ENCODE assay signal across 22 mouse cellular contexts in the genomic region with DNA sequence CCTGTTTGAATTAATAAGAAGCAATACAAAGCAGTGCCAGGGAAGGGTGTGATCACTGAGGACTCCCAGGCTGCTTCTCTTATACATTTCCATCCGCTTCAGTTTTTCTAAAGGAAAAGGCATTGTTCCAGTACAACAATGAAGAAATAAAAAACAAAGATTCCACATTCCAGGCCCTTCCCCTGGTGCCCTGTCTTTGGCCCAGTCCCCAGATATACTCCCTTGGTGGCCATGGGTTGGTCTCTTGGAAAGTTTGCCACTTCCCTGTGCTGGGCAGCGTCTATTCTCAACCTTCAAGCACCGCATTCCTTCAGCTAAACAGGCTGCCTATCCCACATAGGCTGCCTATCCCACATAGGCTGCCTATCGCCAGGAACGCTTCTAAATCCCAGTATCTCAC. TPM values are rescaled to one million over a fixed set of nuclear protein-coding genes. Genes with fewer than 3 reads are reported as not detected.
DNase-seq lines count a peak whose midpoint lies in the region; ATAC-seq and TF ChIP-seq lines count a peak whose summit lies in the region.
"Had no signal": no experiment of that assay in that cellular context is flagged by ENCODE, and none has a peak within 500 bp of the region (broad histone marks: within the 10 kb centered on the region; RNA-seq: fewer than 3 reads in every experiment).

No protein-coding gene starts in this region.

- H3K4me2 ChIP-seq in heart, postnatal 0 days (ENCODE audit: low read depth, low read length): no peak overlapping the region
- no peak overlapping the region for H3K4me2 ChIP-seq in embryonic facial prominence, embryonic 14.5 days (ENCODE audit: low read depth, low read length)
- no peak overlapping the region for H3K4me2 ChIP-seq in forebrain, embryonic 16.5 days (ENCODE audit: low read length)
- H3K4me2 ChIP-seq: embryonic facial prominence, embryonic 12.5 days; heart, embryonic 12.5 days; hindbrain, embryonic 13.5 days; intestine, embryonic 15.5 days had no signal

- DNase-seq in adrenal gland, postnatal 14 days: peak; percentile 41
- DNase-seq in adrenal gland, adult 8-10 months: no peak
- no peak for DNase-seq in heart, postnatal 0 days (ENCODE audit: low spot score)
- no peak for DNase-seq in heart, adult 2 months
- peak; percentile 37 for DNase-seq in Muller cell, postnatal 12 days (ENCODE audit: inconsistent ontology term)
- no peak for DNase-seq in embryonic facial prominence, embryonic 14.5 days (ENCODE audit: low spot score)
- DNase-seq: adrenal gland, adult 2 months; cerebellum, adult 2 months; cerebellum, postnatal 10 days; gastrocnemius, postnatal 10 days; heart, postnatal 10 days; kidney, adult 18-20 months had no signal

- no peak overlapping the region for H3K4me3 ChIP-seq in heart, postnatal 0 days (ENCODE audit: low read depth, low read length)
- no peak overlapping the region for H3K4me3 ChIP-seq in heart, adult 2 months
- H3K4me3 ChIP-seq in embryonic facial prominence, embryonic 14.5 days (ENCODE audit: low read depth, low read length): no peak overlapping the region
- H3K4me3 ChIP-seq in forebrain, embryonic 16.5 days (replicated peaks; ENCODE audit: low read length): no peak overlapping the region
- H3K4me3 ChIP-seq: embryonic facial prominence, embryonic 12.5 days; erythroblast, embryonic 14.5 days; forebrain, embryonic 10.5 days; heart, embryonic 12.5 days; hindbrain, embryonic 13.5 days; intestine, embryonic 15.5 days had no signal

- H3K27ac ChIP-seq in heart, postnatal 0 days (ENCODE audit: low read depth): 0 out of 2 replicates have a peak overlapping the region, but pooled peaks have one; percentile 43
- no peak overlapping the region for H3K27ac ChIP-seq in heart, adult 2 months
- H3K27ac ChIP-seq in embryonic facial prominence, embryonic 14.5 days (replicated peaks; ENCODE audit: low read depth, low read length): 0 out of 2 replicates have a peak overlapping the region, but pooled peaks have one; percentile 21
- no peak overlapping the region for H3K27ac ChIP-seq in forebrain, embryonic 16.5 days (ENCODE audit: low read length)
- H3K27ac ChIP-seq: embryonic facial prominence, embryonic 12.5 days; forebrain, embryonic 10.5 days; hindbrain, embryonic 13.5 days; intestine, embryonic 15.5 days had no signal

- no peak; the same call in 1 of the 2 replicates for ATAC-seq in heart, postnatal 0 days (ENCODE audit: insufficient read depth, low read depth)
- no peak for ATAC-seq in embryonic facial prominence, embryonic 14.5 days (ENCODE audit: low read depth)
- ATAC-seq in forebrain, embryonic 16.5 days: no peak
- ATAC-seq: activated CD4-positive, CD25-positive, alpha-beta regulatory T cell, adult 4 months; forebrain, embryonic 14.5 days; intestine, embryonic 15.5 days; Patski had no signal

- no peak overlapping the region for H3K9ac ChIP-seq in heart, postnatal 0 days (replicated peaks; ENCODE audit: low read depth, low read length)
- H3K9ac ChIP-seq in heart, adult 2 months (ENCODE audit: low read depth, low read length): no peak overlapping the region
- H3K9ac ChIP-seq in embryonic facial prominence, embryonic 14.5 days (ENCODE audit: low read depth, low read length): no peak overlapping the region
- H3K9ac ChIP-seq in forebrain, embryonic 16.5 days (replicated peaks; ENCODE audit: low read depth, low read length): no peak overlapping the region
- H3K9ac ChIP-seq: embryonic facial prominence, embryonic 12.5 days; heart, embryonic 12.5 days; hindbrain, embryonic 13.5 days; intestine, embryonic 15.5 days had no signal

- intact Hi-C loops in heart, adult 2 months (cut with DNase I): no loop called here

- no peak for TF ChIP-seq EP300 in heart, postnatal 0 days (IDR thresholded peaks at IDR 0.05; ENCODE audit: low read depth)
- TF ChIP-seq EP300 in heart, adult 2 months (IDR thresholded peaks at IDR 0.05; ENCODE audit: insufficient read depth, low read depth, low read length): no peak

- 76% methylated on average over 5 of the region's 5 CpGs for WGBS in heart, postnatal 0 days
- 54% methylated on average over 5 of the region's 5 CpGs for WGBS in heart, adult 2 months
- WGBS in embryonic facial prominence, embryonic 14.5 days: 84% methylated on average over 5 of the region's 5 CpGs
- WGBS in forebrain, embryonic 16.5 days: 89% methylated on average over 5 of the region's 5 CpGs

- H3K4me1 ChIP-seq in heart, postnatal 0 days (ENCODE audit: control insufficient read depth, insufficient read depth): no peaks in the 10 kb centered on the region
- H3K4me1 ChIP-seq in heart, adult 2 months (ENCODE audit: control insufficient read depth, insufficient read depth, low read length): peaks cover 3% of the 10 kb centered on the region; the same call in 1 of the 2 replicates
- H3K4me1 ChIP-seq in embryonic facial prominence, embryonic 14.5 days (ENCODE audit: control insufficient read depth, insufficient read depth, low read length): no peaks in the 10 kb centered on the region
- no peaks in the 10 kb centered on the region for H3K4me1 ChIP-seq in forebrain, embryonic 16.5 days (replicated peaks; ENCODE audit: control insufficient read depth, insufficient read depth, low read length)
- H3K4me1 ChIP-seq: embryonic facial prominence, embryonic 12.5 days; hindbrain, embryonic 13.5 days; intestine, embryonic 15.5 days had no signal

- H3K27me3 ChIP-seq in heart, postnatal 0 days (ENCODE audit: control insufficient read depth, insufficient read depth, low read length): no peaks in the 10 kb centered on the region
- H3K27me3 ChIP-seq in heart, adult 2 months (ENCODE audit: control insufficient read depth, insufficient read depth, low read length): no peaks in the 10 kb centered on the region
- H3K27me3 ChIP-seq in embryonic facial prominence, embryonic 14.5 days (replicated peaks; ENCODE audit: control insufficient read depth, insufficient read depth, low read length): no peaks in the 10 kb centered on the region
- no peaks in the 10 kb centered on the region for H3K27me3 ChIP-seq in forebrain, embryonic 16.5 days (replicated peaks; ENCODE audit: control insufficient read depth, insufficient read depth, low read length)
- H3K27me3 ChIP-seq: embryonic facial prominence, embryonic 12.5 days; heart, embryonic 12.5 days; hindbrain, embryonic 13.5 days; intestine, embryonic 15.5 days; Patski had no signal

- no peaks in the 10 kb centered on the region; the same call in 1 of the 2 replicates for H3K9me3 ChIP-seq in heart, postnatal 0 days (replicated peaks; ENCODE audit: control insufficient read depth, low read length)
- 0 out of 2 replicates have a peak, but pooled peaks cover 4% of the 10 kb centered on the region for H3K9me3 ChIP-seq in embryonic facial prominence, embryonic 14.5 days (ENCODE audit: control insufficient read depth, low read length)
- H3K9me3 ChIP-seq in forebrain, embryonic 16.5 days (ENCODE audit: control insufficient read depth, low read length): no peaks in the 10 kb centered on the region
- H3K9me3 ChIP-seq: embryonic facial prominence, embryonic 12.5 days; hindbrain, embryonic 13.5 days; intestine, embryonic 15.5 days had no signal

- TF ChIP-seq POLR2A in heart, adult 2 months (IDR thresholded peaks at IDR 0.05; ENCODE audit: insufficient read depth, low read depth, low read length): no peak

- TF ChIP-seq CTCF in heart, postnatal 0 days (IDR thresholded peaks at IDR 0.05; ENCODE audit: low read depth): no peak
- no peak for TF ChIP-seq CTCF in heart, adult 2 months (IDR thresholded peaks at IDR 0.05)

- peaks cover 3% of the 10 kb centered on the region for H3K79me2 ChIP-seq in heart, adult 2 months (replicated peaks; ENCODE audit: control insufficient read depth, insufficient read depth, low read length)

- peaks cover 32% of the 10 kb centered on the region for H3K36me3 ChIP-seq in heart, postnatal 0 days (replicated peaks; ENCODE audit: control insufficient read depth, insufficient read depth, low read length)
- H3K36me3 ChIP-seq in heart, adult 2 months (ENCODE audit: control insufficient read depth, insufficient read depth, low read length): peaks cover 9% of the 10 kb centered on the region
- peaks cover 37% of the 10 kb centered on the region for H3K36me3 ChIP-seq in embryonic facial prominence, embryonic 14.5 days (ENCODE audit: control insufficient read depth, insufficient read depth, low read length)
- 0 out of 2 replicates have a peak, but pooled peaks cover 2% of the 10 kb centered on the region for H3K36me3 ChIP-seq in forebrain, embryonic 16.5 days (ENCODE audit: control insufficient read depth, insufficient read depth)

RNA-seq across cellular contexts. Expression of gene Ak3, which starts 10.7 kb away (rescaled TPM):
- total RNA-seq in adrenal gland, postnatal 14 days (2021): 211 and 233 TPM in 2 replicates
- 100 to 1,000 TPM; 109 to 240 (median 158) TPM for total RNA-seq in adrenal gland, adult 8-10 months (2022)
- 74.3 and 97.5 TPM in 2 replicates for total RNA-seq in heart, postnatal 0 days (2014; rRNA removed; ENCODE audit: low replicate concordance)
- polyA plus RNA-seq in heart, postnatal 0 days (2015; fragmentation: Nextera tagmentation; extraction: Ambion mirVana): 87.4 and 88.3 TPM in 2 replicates
- total RNA-seq in heart, adult 2 months (2021): 100 to 1,000 TPM in 1 of 2 experiments, 10 to 100 TPM in 1; 85.8 to 101 TPM
- 70.1 and 94.1 TPM in 2 replicates for polyA plus RNA-seq in heart, adult 2 months (2012; rRNA removed)
- polyA plus RNA-seq in embryonic facial prominence, embryonic 14.5 days (2014; fragmentation: Nextera tagmentation; extraction: Ambion mirVana): 93.5 and 95.5 TPM in 2 replicates
- polyA plus RNA-seq in forebrain, embryonic 16.5 days (2015; fragmentation: Nextera tagmentation; extraction: Ambion mirVana): 68.9 and 83.1 TPM in 2 replicates

RNA-seq across cellular contexts. Expression of gene Cdc37l1, which starts 46.9 kb away (rescaled TPM):
- total RNA-seq in adrenal gland, postnatal 14 days (2021): 43.0 and 50.8 TPM in 2 replicates
- 10 to 100 TPM; 46.0 to 71.5 (median 58.1) TPM for total RNA-seq in adrenal gland, adult 8-10 months (2022)
- 90.6 and 98.7 TPM in 2 replicates for total RNA-seq in heart, postnatal 0 days (2014; rRNA removed; ENCODE audit: low replicate concordance)
- polyA plus RNA-seq in heart, postnatal 0 days (2015; fragmentation: Nextera tagmentation; extraction: Ambion mirVana): 44.0 and 50.3 TPM in 2 replicates
- total RNA-seq in heart, adult 2 months (2021): 10 to 100 TPM; 68.6 to 80.4 TPM
- 20.4 and 37.3 TPM in 2 replicates for polyA plus RNA-seq in heart, adult 2 months (2012; rRNA removed)
- 35.8 and 41.8 TPM in 2 replicates for polyA plus RNA-seq in embryonic facial prominence, embryonic 14.5 days (2014; fragmentation: Nextera tagmentation; extraction: Ambion mirVana)
- 56.6 and 57.6 TPM in 2 replicates for polyA plus RNA-seq in forebrain, embryonic 16.5 days (2015; fragmentation: Nextera tagmentation; extraction: Ambion mirVana)

Comparison
In these comparisons a context has a peak if more than half of its experiments do, and no peak if none do; other contexts are left out.
1. DNase-seq: peak in adrenal gland, postnatal 14 days (single experiment) and Muller cell, postnatal 12 days (single experiment); none in adrenal gland, adult 8-10 months (single experiment), heart, postnatal 0 days (single experiment), heart, adult 2 months (0 of 2) and embryonic facial prominence, embryonic 14.5 days (single experiment).
2. H3K27ac ChIP-seq: peak in heart, postnatal 0 days (single experiment) and embryonic facial prominence, embryonic 14.5 days (single experiment); none in heart, adult 2 months (single experiment) and forebrain, embryonic 16.5 days (single experiment).